Mouse (Mus musculus): ENCODE measurements around the gene Zfp618. TPM values are rescaled to one million over a fixed set of nuclear protein-coding genes. Genes with fewer than 3 reads are reported as not detected.

The Zfp618 gene
- total and polyA plus RNA-seq, 3 experiments, result not detected

DNA sequence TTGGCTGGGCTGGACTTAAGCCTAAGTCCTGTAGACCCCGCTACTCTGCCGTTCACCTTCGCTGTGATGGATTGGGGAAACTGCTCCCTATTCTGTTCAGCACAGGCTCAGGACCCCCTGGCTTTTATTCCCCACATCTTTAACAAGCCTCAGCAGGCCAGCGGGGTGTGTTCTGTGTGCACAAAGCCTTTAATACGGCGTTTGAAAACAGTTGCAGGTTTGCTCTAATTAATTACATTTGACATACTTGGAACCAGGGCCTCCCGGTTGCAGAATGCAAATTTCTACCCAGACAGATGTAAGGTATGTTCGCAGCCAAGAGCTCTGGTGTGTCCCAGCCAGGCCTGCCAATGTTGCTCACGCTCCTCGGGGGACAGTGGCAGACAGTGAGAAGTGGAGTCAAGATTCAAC lies 13.1 kb downstream of the Zfp618 start:
- Histone ChIP-seq H3K27ac (ENCODE audit: control insufficient read depth, low read depth, low read length) (no peak overlapping the region), H3K4me1 (ENCODE audit: control insufficient read depth in 1 of 2, insufficient read depth in 2 of 2, low read length in 2 of 2) (no peaks in the 10 kb centered on the region), H3K79me2 (ENCODE audit: control insufficient read depth, insufficient read depth, low read length, poor library complexity) (no peaks in the 10 kb centered on the region), H3K9ac (ENCODE audit: control insufficient read depth, low read depth, low read length, poor library complexity, severe bottlenecking) (no peak overlapping the region), H3K9me3 (replicated peaks; ENCODE audit: insufficient read depth, low read length) (no peaks in the 10 kb centered on the region), H3K4me3 (ENCODE audit: control insufficient read depth in 1 of 2, insufficient read depth in 1 of 2, low read depth in 2 of 2, low read length in 2 of 2) (no peak overlapping the region), H3K36me3 (ENCODE audit: control insufficient read depth in 1 of 2, insufficient read depth in 2 of 2, low read length in 2 of 2) (no peaks in the 10 kb centered on the region), H3K27me3 (ENCODE audit: control insufficient read depth in 1 of 2, insufficient read depth in 2 of 2, low read length in 2 of 2) (no peaks in the 10 kb centered on the region)
- TF ChIP-seq MYC (IDR thresholded peaks at IDR 0.05; ENCODE audit: low read depth, low read length), result no peak
- TF ChIP-seq USF1 (IDR thresholded peaks at IDR 0.05; ENCODE audit: low read depth, low read length), result no peak
- no peak for TF ChIP-seq BHLHE40 (IDR thresholded peaks at IDR 0.05; ENCODE audit: borderline replicate concordance, low read depth, low read length)
- TF ChIP-seq ZMIZ1 (IDR thresholded peaks at IDR 0.05; ENCODE audit: low read depth, low read length), result no peak
- no peak for TF ChIP-seq GATA1 (IDR thresholded peaks at IDR 0.05; ENCODE audit: low read depth, low read length)
- no peak for TF ChIP-seq MXI1 (IDR thresholded peaks at IDR 0.05; ENCODE audit: low read depth, low read length)
- TF ChIP-seq TAL1 (IDR thresholded peaks at IDR 0.05; ENCODE audit: low read length), result no peak
- no peak for TF ChIP-seq NELFE (IDR thresholded peaks at IDR 0.05; ENCODE audit: low read depth, low read length)
- TF ChIP-seq EP300 (IDR thresholded peaks at IDR 0.05; ENCODE audit: low read depth in 1 of 2, low read length in 2 of 2), result no peak
- no peak for TF ChIP-seq RAD21 (IDR thresholded peaks at IDR 0.05; ENCODE audit: low read depth, low read length)
- DNase-seq (ENCODE audit: low read depth, low spot score), result no peak

DNA sequence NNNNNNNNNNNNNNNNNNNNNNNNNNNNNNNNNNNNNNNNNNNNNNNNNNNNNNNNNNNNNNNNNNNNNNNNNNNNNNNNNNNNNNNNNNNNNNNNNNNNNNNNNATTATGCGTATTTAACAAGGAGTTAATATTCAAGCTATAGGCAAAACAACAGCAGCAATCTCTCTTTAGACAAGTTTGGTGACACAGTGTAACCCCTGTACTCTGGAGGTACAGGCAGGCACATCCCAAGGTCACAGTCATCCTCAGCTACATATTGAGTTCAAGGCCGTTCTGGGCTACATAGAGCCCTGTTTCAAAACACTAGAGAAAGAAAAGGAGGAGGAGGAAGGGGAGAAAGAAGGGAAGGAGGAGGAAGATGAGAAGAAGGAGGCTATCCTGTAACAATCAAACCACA lies 16.2 kb downstream of the Zfp618 start:
- DNase-seq (ENCODE audit: low read depth, low spot score), result no peak
- Histone ChIP-seq H3K4me3 (ENCODE audit: control insufficient read depth in 1 of 2, insufficient read depth in 1 of 2, low read depth in 2 of 2, low read length in 2 of 2) (no peak overlapping the region), H3K4me1 (ENCODE audit: control insufficient read depth in 1 of 2, insufficient read depth in 2 of 2, low read length in 2 of 2) (no peaks in the 10 kb centered on the region), H3K27me3 (ENCODE audit: control insufficient read depth in 1 of 2, insufficient read depth in 2 of 2, low read length in 2 of 2) (no peaks in the 10 kb centered on the region), H3K27ac (ENCODE audit: control insufficient read depth, low read depth, low read length) (no peak overlapping the region), H3K36me3 (ENCODE audit: control insufficient read depth in 1 of 2, insufficient read depth in 2 of 2, low read length in 2 of 2) (no peaks in the 10 kb centered on the region), H3K79me2 (ENCODE audit: control insufficient read depth, insufficient read depth, low read length, poor library complexity) (no peaks in the 10 kb centered on the region), H3K9ac (ENCODE audit: control insufficient read depth, low read depth, low read length, poor library complexity, severe bottlenecking) (no peak overlapping the region), H3K9me3 (replicated peaks; ENCODE audit: insufficient read depth, low read length) (no peaks in the 10 kb centered on the region)
- TF ChIP-seq TAL1 (IDR thresholded peaks at IDR 0.05; ENCODE audit: low read length) (no peak), USF2 (IDR thresholded peaks at IDR 0.05; ENCODE audit: borderline replicate concordance in 1 of 2, insufficient read depth in 1 of 2, low read depth in 1 of 2, low read length in 2 of 2) (no peak), MYC (IDR thresholded peaks at IDR 0.05; ENCODE audit: low read depth, low read length) (no peak), TCF12 (IDR thresholded peaks at IDR 0.05; ENCODE audit: low read depth, low read length) (no peak), RAD21 (IDR thresholded peaks at IDR 0.05; ENCODE audit: low read depth, low read length) (no peak), MAX (IDR thresholded peaks at IDR 0.05; ENCODE audit: low read length) (no peak), USF1 (IDR thresholded peaks at IDR 0.05; ENCODE audit: low read depth, low read length) (no peak), NRF1 (IDR thresholded peaks at IDR 0.05; ENCODE audit: insufficient read depth, low read depth, low read length, poor library complexity, severe bottlenecking) (no peak), SMC3 (IDR thresholded peaks at IDR 0.05; ENCODE audit: low read depth, low read length) (no peak), UBTF (IDR thresholded peaks at IDR 0.05; ENCODE audit: borderline replicate concordance, insufficient read depth, low read depth, low read length) (no peak), TBP (IDR thresholded peaks at IDR 0.05; ENCODE audit: low read depth, low read length) (no peak), E2F4 (IDR thresholded peaks at IDR 0.05; ENCODE audit: borderline replicate concordance, low read depth, low read length) (no peak), ZKSCAN1 (IDR thresholded peaks at IDR 0.05; ENCODE audit: low read depth, low read length) (no peak), CTCF (IDR thresholded peaks at IDR 0.05 in 2 of 3, conservative IDR thresholded peaks at IDR 0.05 in 1 of 3; ENCODE audit: control insufficient read depth in 1 of 3, insufficient read depth in 1 of 3, low read depth in 2 of 3, low read length in 3 of 3, poor library complexity in 1 of 3, severe bottlenecking in 1 of 3) (no peak), KAT2A (conservative IDR thresholded peaks at IDR 0.05; ENCODE audit: low read depth, low read length) (no peak), ELF1 (IDR thresholded peaks at IDR 0.05; ENCODE audit: low read depth, low read length) (no peak), HCFC1 (IDR thresholded peaks at IDR 0.05; ENCODE audit: low read depth, low read length) (no peak), MAZ (IDR thresholded peaks at IDR 0.05; ENCODE audit: low read depth, low read length) (no peak), GABPA (IDR thresholded peaks at IDR 0.05; ENCODE audit: low read depth, low read length) (no peak), ETS1 (IDR thresholded peaks at IDR 0.05; ENCODE audit: low read depth, low read length) (no peak)

Measured in MEL (cell line).